Mouse (Mus musculus) forebrain, embryonic 12.5 days (tissue): ENCODE measurements at regions not wholly inside any gene's neighbourhood (a gene's known extent, or its start where the extent isn't known, plus 50 kb on each side); places are given as distances from the start of the nearest gene placed in this dataset.

Experiments
- ATAC-seq: fragments of 200-750 bp; cut with Nextera tagmentation; 2 replicates; pipeline ENCODE4 v1.8.0; 2017; ENCODE audit warnings: moderate TSS enrichment; ENCODE audit not compliant: low FRiP score
- H3K27ac ChIP-seq: fragments of 300-500 bp; sonication (generic); 2 replicates; pipeline ENCODE4 v1.5.1; 2016; ENCODE audit warnings: mild to moderate bottlenecking
- H3K27me3 ChIP-seq: fragments of 300-500 bp; sonication (generic); 2 replicates; pipeline ENCODE4 v1.6.1; 2016; ENCODE audit warnings: mild to moderate bottlenecking
- H3K36me3 ChIP-seq: fragments of 300-500 bp; sonication (generic); replicated peaks from 2 replicates; pipeline ENCODE4 v1.6.1; 2016; ENCODE audit warnings: mild to moderate bottlenecking
- H3K4me1 ChIP-seq: fragments of 300-500 bp; sonication (generic); 2 replicates; pipeline ENCODE4 v1.6.1; 2016
- H3K4me2 ChIP-seq: fragments of 300-500 bp; sonication (generic); 2 replicates; pipeline ENCODE4 v1.6.1; 2016; ENCODE audit warnings: mild to moderate bottlenecking, moderate library complexity
- H3K4me3 ChIP-seq: fragments of 300-500 bp; sonication (generic); replicated peaks from 2 replicates; pipeline ENCODE4 v1.5.1; 2016; ENCODE audit warnings: mild to moderate bottlenecking
- H3K9ac ChIP-seq: fragments of 300-500 bp; sonication (generic); 2 replicates; pipeline ENCODE4 v1.6.1; 2016; ENCODE audit warnings: mild to moderate bottlenecking
- H3K9me3 ChIP-seq: fragments of 300-500 bp; sonication (generic); 2 replicates; pipeline ENCODE4 v1.6.1; 2016
- WGBS: fragments of 180-500 bp; shearing (Covaris S2); methylation state at CpG from one replicate; pipeline ENCODE4 v1.1.7; 2016; 5-methylcytosine and 5-hydroxymethylcytosine counted together

DNA sequence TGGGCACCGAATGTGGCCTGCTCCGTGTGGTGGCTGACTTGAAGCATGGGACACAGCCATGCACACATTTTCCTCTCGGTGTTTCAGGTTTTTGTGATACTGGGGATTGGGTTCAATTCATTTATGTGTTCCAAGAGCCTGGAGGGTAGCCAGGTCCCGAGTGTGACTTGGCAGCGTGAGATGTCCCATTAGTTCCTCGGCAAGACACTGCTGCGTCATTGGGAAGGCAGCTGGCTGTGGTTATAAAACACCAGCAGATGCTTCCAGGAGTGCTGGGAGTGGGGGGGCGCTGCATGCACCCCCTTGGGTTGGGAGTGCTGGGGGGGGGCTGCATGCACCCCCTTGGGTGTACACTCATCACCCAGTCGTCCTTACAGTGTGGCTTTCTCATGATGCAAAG lies 186.9 kb upstream of the Sulf2 start:
- H3K36me3 ChIP-seq: no peaks in the 10 kb centered on the region
- 81% methylated on average over 9 of the region's 9 CpGs for WGBS
- no peaks in the 10 kb centered on the region for H3K9me3 ChIP-seq
- H3K27ac ChIP-seq: no peak overlapping the region
- peaks cover 31% of the 10 kb centered on the region for H3K4me1 ChIP-seq
- H3K4me2 ChIP-seq: no peak overlapping the region
- H3K27me3 ChIP-seq: peaks cover 27% of the 10 kb centered on the region
- H3K4me3 ChIP-seq: no peak overlapping the region
- no peak for ATAC-seq
- H3K9ac ChIP-seq: no peak overlapping the region

GRCm38 (mm10) chr2:166340196-166340595 lies 184.7 kb upstream of the Sulf2 start:
- WGBS: 95% methylated on average over 9 of the region's 9 CpGs
- H3K4me3 ChIP-seq: no peak overlapping the region
- ATAC-seq: no peak

DNA sequence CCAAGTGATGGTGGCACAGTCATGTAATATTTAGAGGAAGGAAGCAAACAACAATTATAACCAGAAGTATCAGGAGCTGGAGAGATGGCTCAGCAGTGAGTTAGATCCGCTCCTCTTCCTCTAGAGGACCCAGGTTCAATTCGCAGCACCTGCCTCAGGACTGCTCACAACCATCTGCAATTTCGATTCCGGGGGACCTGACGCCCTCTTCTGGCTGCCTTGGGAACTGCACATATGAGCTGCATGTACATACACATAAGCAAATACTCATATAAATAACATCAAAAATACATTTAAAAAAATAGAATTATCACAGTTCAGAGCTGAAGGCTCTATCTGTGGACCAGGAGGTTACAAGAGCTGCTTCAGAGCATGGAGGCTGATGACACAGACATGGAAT lies 184.0 kb upstream of the Sulf2 start:
- H3K4me1 ChIP-seq: peaks cover 10% of the 10 kb centered on the region
- H3K36me3 ChIP-seq: no peaks in the 10 kb centered on the region
- no peaks in the 10 kb centered on the region for H3K9me3 ChIP-seq
- no peak overlapping the region for H3K9ac ChIP-seq
- WGBS: 74% methylated on average over 5 of the region's 5 CpGs
- peaks cover 24% of the 10 kb centered on the region for H3K27me3 ChIP-seq
- no peak overlapping the region for H3K4me3 ChIP-seq
- no peak overlapping the region for H3K4me2 ChIP-seq
- ATAC-seq: no peak
- no peak overlapping the region for H3K27ac ChIP-seq

More at GRCm38 (mm10) chr2:166340196-166340595, 184.7 kb upstream of the Sulf2 start:
- peaks cover 32% of the 10 kb centered on the region for H3K27me3 ChIP-seq
- H3K4me2 ChIP-seq: no peak overlapping the region
- no peak overlapping the region for H3K9ac ChIP-seq
- H3K4me1 ChIP-seq: peaks cover 14% of the 10 kb centered on the region
- no peak overlapping the region for H3K27ac ChIP-seq
- H3K36me3 ChIP-seq: no peaks in the 10 kb centered on the region
- H3K9me3 ChIP-seq: no peaks in the 10 kb centered on the region

DNA sequence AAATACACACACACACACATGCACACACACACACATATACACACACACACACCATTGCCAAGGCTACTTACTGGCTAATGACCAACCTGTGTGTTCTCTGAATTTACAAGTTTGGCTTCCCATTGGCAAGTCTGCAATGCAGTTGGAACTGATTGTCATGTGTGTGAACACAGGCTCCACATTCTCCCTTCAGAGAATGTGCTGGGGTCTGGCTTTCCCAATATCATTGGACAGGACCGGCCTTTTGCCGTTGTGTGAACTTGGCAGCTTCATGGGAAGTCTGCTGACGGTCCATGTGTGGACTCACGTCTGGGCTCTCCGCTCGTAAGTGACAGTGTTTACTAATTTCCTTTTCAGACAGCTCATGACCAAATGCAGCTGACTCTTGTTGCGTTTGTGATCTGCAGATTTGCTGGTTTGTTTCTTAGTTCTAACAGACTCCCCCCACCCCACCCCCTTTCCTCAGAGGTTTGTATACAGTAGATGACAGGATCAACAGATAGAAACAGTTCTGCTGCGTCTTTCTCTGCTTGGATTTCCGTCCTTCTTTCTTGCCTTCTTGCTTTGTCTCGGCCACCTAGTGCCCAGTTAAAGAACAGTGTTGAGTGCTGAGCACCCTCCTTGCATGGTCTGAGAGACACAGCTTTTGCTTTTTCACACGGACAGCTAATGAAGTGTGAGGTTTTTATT lies 183.1 kb upstream of the Sulf2 start:
- peaks cover 17% of the 10 kb centered on the region; the same call in 1 of the 2 replicates for H3K27me3 ChIP-seq
- H3K9ac ChIP-seq: no peak overlapping the region
- no peak overlapping the region for H3K4me2 ChIP-seq
- no peaks in the 10 kb centered on the region for H3K9me3 ChIP-seq
- no peak overlapping the region for H3K4me3 ChIP-seq
- WGBS: 74% methylated on average over 11 of the region's 11 CpGs
- H3K36me3 ChIP-seq: no peaks in the 10 kb centered on the region
- peaks cover 2% of the 10 kb centered on the region; the same call in 1 of the 2 replicates for H3K4me1 ChIP-seq
- H3K27ac ChIP-seq: no peak overlapping the region
- ATAC-seq: no peak

DNA sequence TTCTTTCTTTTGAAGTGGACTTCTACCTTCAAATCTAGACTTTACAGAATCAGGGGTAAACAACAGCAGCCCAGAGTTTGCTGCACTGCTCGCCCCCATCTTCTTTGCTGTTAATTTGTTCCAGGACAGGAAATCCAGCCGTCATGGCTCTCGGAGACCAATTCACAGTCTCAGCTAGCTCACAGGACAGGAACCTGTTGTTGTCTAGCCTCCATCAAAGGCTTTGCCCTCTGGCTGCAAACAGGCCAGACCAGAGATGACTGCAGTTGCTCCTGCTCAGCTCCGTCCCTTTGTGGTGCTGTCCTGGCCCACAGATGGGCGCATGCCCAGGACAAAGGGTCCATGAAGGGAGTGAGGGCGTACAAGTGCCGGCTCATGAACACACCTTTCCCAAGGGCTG lies 182.2 kb upstream of the Sulf2 start:
- Histone ChIP-seq H3K4me1 (peaks cover 2% of the 10 kb centered on the region; the same call in 1 of the 2 replicates), H3K27me3 (peaks cover 12% of the 10 kb centered on the region; the same call in 1 of the 2 replicates), H3K27ac (no peak overlapping the region), H3K4me2 (no peak overlapping the region), H3K9me3 (no peaks in the 10 kb centered on the region), H3K36me3 (no peaks in the 10 kb centered on the region), H3K9ac (no peak overlapping the region), H3K4me3 (no peak overlapping the region)
- ATAC-seq: no peak
- 64% methylated on average over 7 of the region's 7 CpGs for WGBS

DNA sequence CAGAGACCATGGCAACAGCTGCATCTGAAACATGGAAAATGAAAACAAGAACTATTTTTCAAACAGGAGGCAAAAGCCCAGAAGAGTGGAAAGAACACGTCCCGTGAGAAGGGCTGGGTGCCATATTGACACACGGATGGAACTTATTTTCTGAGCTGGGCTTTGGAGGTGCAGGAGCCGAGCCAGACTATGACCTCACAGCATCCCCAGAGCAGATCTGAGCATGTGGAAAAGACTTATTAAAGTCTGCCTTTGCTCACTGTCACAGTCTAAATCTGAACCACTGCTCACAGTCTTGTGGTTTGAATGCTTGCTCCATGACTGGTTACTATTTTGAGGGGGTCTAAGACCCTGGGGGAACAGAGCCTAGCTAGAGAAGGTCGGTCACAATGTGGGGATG lies 180.2 kb upstream of the Sulf2 start:
- Histone ChIP-seq H3K9ac (no peak overlapping the region), H3K9me3 (no peaks in the 10 kb centered on the region), H3K27me3 (peaks cover 8% of the 10 kb centered on the region; the same call in 1 of the 2 replicates), H3K4me3 (no peak overlapping the region), H3K4me2 (no peak overlapping the region), H3K36me3 (no peaks in the 10 kb centered on the region), H3K4me1 (peaks cover 2% of the 10 kb centered on the region; the same call in 1 of the 2 replicates), H3K27ac (no peak overlapping the region)
- WGBS: 90% methylated on average over 5 of the region's 5 CpGs
- no peak for ATAC-seq

GRCm38 (mm10) chr2:166334559-166334958 lies 179.1 kb upstream of the Sulf2 start:
- Histone ChIP-seq H3K9ac (no peak overlapping the region), H3K4me1 (peaks cover 6% of the 10 kb centered on the region; the same call in 1 of the 2 replicates), H3K27me3 (peaks cover 12% of the 10 kb centered on the region; the same call in 1 of the 2 replicates), H3K9me3 (no peaks in the 10 kb centered on the region), H3K4me3 (no peak overlapping the region), H3K4me2 (no peak overlapping the region), H3K36me3 (no peaks in the 10 kb centered on the region), H3K27ac (no peak overlapping the region)
- ATAC-seq: no peak
- 78% methylated on average over 7 of the region's 7 CpGs for WGBS

- Histone ChIP-seq H3K9me3 (no peaks in the 10 kb centered on the region), H3K4me3 (no peak overlapping the region), H3K4me2 (no peak overlapping the region), H3K36me3 (no peaks in the 10 kb centered on the region), H3K4me1 (peaks cover 10% of the 10 kb centered on the region; the same call in 1 of the 2 replicates), H3K9ac (no peak overlapping the region), H3K27ac (no peak overlapping the region), H3K27me3 (peaks cover 12% of the 10 kb centered on the region; the same call in 1 of the 2 replicates)
- no peak for ATAC-seq
- 84% methylated on average over 4 of the region's 4 CpGs for WGBS
These were observed 178.4 kb upstream of the Sulf2 start for GRCm38 (mm10) chr2:166333818-166334217.

GRCm38 (mm10) chr2:166332748-166333417 lies 177.4 kb upstream of the Sulf2 start:
- Histone ChIP-seq H3K9me3 (no peaks in the 10 kb centered on the region), H3K9ac (no peak overlapping the region), H3K4me3 (no peak overlapping the region), H3K4me2 (no peak overlapping the region), H3K27ac (no peak overlapping the region), H3K4me1 (peaks cover 10% of the 10 kb centered on the region; the same call in 1 of the 2 replicates), H3K27me3 (peaks cover 12% of the 10 kb centered on the region; the same call in 1 of the 2 replicates), H3K36me3 (no peaks in the 10 kb centered on the region)
- 86% methylated on average over 13 of the region's 13 CpGs for WGBS
- ATAC-seq: no peak

DNA sequence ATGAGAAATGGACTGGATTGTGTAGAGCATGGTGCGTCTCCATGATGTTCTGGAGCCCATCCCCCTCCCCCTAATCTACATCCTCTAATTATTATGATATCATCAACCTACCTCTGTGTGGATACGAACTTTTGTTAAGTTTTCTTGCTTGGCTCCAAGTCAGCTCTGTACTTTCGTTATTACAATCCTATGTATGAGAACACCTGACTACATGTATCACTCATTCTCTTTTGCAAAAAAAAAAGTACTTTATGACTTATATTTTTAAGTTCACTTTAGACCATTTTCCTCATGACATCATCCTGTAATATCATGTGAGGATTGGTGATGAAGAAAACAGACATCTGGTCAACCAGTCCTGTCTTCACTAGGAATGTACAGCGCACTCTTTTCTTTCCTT lies 175.7 kb upstream of the Sulf2 start:
- Histone ChIP-seq H3K36me3 (no peaks in the 10 kb centered on the region), H3K27ac (no peak overlapping the region), H3K9me3 (no peaks in the 10 kb centered on the region), H3K4me3 (no peak overlapping the region), H3K27me3 (peaks cover 4% of the 10 kb centered on the region; the same call in 1 of the 2 replicates), H3K4me2 (no peak overlapping the region), H3K4me1 (peaks cover 8% of the 10 kb centered on the region; the same call in 1 of the 2 replicates), H3K9ac (no peak overlapping the region)
- 97% methylated on average over 4 of the region's 4 CpGs for WGBS
- ATAC-seq: no peak

GRCm38 (mm10) chr2:166330364-166330763 lies 174.9 kb upstream of the Sulf2 start:
- Histone ChIP-seq H3K4me2 (no peak overlapping the region), H3K4me3 (no peak overlapping the region), H3K27ac (no peak overlapping the region), H3K9ac (no peak overlapping the region), H3K27me3 (peaks cover 6% of the 10 kb centered on the region; the same call in 1 of the 2 replicates), H3K4me1 (peaks cover 8% of the 10 kb centered on the region; the same call in 1 of the 2 replicates), H3K9me3 (no peaks in the 10 kb centered on the region), H3K36me3 (no peaks in the 10 kb centered on the region)
- no peak for ATAC-seq
- WGBS: 87% methylated on average over 6 of the region's 6 CpGs

- 85% methylated on average over 14 of the region's 14 CpGs for WGBS
- Histone ChIP-seq H3K36me3 (no peaks in the 10 kb centered on the region), H3K9me3 (no peaks in the 10 kb centered on the region), H3K27me3 (peaks cover 12% of the 10 kb centered on the region; the same call in 1 of the 2 replicates), H3K4me1 (peaks cover 11% of the 10 kb centered on the region), H3K4me3 (no peak overlapping the region), H3K4me2 (no peak overlapping the region), H3K9ac (no peak overlapping the region), H3K27ac (no peak overlapping the region)
- ATAC-seq: no peak
These were observed 174.3 kb upstream of the Sulf2 start for GRCm38 (mm10) chr2:166329556-166330340.
